Mouse (Mus musculus) thymus, postnatal 4 days (tissue): ENCODE measurements around the gene Dnaaf2.
A peak's percentile ranks its signal among the peaks of the same experiment; 100 is the strongest.
"Not testable (repeated sequence)": the region's sequence is repeated elsewhere in the genome, so short reads cannot be mapped to it uniquely, and the experiment has no call there.

Experiments used
- DNase-seq: peaks from one replicate; pipeline ENCODE4 v3.0.0; 2021

The Dnaaf2 gene

DNA sequence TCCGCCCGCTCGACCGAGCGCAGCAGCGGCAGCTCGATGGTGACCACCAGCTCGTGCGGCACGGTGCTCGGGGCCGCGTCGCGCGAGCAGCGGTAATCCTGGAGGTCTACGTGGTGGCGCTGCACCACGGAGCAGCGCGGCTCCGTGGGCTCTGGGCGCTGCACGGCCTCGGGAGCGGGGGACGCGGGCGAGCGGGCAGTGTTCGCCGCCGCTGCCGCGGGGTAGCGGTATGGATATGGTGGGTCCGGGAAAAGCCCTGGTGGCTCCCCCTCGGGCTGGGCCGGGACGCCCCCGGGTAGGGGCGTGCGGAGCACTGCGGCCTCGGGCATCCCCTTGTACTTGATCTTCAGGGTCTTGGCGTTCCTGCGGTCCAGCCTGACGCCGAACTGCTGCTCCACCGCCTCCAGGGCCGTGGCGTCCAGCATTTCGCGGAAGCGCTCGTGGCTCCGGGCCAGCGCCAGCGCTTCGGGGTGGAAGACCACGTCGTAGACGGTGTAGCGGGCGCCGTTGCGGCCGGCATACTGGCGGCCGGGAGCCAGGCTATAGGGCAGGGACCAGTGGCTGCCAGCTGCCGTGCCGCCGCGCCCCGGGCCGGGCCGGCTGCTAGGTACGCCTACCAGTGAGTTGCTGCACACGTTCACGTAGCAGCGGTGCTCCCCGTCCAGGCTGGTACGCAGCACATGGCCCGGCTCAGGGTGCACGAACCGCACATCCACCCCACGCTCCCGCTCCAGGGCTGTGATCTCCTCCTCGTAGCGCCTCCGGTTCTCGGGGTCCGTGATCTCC, 658 bp downstream of the Dnaaf2 start:
- peak; percentile 66 for DNase-seq

DNA sequence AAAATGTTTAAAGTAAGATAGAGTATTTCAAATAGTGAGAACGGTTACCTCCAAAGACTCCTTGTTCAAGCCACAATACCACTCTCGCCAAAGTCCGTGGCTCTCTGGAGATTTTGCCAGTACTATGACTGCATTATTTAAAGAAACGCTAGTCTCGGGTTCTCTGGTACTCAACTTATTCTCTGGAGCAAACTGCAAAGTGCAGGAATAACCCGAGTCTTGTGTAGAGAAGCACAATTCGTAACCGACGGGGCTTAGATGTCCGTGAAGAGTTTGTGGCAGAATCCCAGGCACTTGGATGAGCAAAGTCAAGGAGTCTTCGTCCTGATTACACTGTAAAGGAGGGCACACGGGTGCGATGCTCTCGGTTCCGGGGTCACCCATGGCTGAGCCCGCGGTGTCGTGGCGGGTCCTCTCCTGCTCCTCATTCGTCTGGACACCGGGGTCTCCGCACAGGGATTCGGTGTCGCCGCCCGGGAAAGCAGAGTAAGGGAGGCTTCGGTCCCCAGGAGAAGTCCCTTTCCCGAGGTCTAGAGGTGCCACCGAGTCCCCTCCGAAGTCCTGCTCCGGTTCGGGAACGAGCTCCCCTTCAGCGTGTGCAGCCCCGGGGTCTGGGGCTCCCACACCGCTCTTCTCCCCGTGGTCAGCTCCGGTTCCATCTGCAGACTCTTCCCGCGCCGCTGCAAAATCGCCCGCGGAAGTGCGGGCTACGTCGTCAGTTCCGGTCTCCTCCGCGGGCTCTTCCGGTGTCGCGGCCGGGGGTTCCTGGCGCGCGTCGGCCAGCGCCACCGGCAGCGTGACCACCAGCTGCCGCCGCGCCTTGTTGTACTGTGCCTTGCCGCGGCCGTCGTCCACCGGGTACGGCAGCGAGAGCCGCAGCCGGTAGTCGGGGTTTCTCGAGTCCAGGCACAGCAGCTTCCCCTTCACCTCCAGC, 1.5 kb downstream of the Dnaaf2 start, which contains the start of gene Gm49383:
Gene Gm49383 (minus strand): TSS at position 661 of the 934 bp plus-strand sequence.
- DNase-seq = peak; percentile 74

DNA sequence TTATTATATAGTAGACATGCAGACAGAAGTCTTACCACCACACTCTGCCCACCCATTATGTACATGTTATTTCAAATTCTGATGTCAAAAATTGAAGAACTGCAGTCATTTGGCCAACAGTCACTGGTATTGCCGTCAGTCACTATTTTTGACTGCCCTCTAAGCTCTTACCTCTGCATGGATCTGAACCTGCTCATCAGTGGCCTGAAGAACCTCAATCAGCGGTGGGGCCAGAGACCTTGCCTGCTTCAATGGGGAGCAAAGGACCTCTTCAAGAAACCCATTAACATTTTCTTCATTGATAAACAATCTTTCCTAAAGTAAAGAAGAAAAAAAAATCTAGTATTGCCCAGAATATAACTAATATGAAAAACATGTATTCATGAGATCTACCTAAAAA, 5.6 kb downstream of the Dnaaf2 start:
- no peak for DNase-seq

DNA sequence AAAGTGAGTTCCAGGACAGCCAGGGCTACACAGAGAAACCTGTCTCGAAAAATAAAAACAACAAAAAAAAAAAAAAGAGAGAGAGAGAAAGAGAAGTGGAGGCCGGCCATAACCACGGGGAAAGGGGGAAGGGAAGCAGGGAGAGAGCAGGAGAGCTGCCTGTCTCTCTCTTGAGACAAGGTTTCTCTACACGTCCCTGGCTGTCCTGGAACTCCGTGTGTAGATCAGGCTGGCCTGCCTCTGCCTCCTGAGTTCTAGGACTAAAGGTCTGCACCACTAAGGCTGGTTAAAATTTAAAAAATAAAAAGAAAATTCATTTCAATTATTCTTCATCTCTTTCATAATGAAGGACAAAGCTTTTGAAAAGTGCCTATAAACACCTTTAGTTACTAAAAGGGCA, 6.8 kb downstream of the Dnaaf2 start:
- no peak for DNase-seq

DNA sequence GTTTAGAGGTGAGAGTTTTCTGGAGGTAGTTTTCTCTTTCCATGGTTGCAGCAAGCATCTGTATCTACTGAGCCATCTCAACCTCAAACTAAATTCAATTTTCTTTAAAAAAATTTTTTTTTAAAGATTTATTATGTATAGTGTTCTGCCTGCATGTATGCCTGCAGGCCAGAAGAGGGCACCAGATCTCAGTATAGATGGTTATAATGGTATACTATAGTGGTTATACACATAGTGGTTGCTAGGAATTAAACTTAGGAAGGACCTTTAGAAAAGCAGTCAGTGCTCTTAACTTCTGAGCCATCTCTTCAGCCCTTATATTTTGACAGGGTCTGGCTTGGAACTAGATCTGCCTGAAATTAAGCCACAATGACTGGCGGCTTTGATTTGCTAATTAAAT, 7.7 kb downstream of the Dnaaf2 start:
- peak; percentile 48 for DNase-seq

DNA sequence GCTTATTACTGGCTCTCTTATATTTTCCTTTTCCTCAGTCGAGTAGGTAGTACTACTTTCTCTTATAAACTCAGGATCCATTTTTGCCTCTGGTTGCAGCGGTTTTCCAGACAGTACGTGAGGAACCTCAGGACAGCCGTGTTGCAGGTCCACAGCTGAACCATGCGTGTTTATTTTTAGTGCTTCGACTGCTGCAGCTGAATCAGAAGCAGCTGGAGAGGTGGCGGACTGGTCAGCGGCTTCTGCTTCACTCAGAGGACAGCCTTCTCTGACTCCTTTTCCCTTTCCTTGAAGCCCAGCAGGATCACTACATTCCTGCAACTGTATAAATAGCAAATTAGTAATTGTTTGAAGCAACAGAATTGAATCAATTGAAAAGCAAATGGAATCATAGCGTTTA, 8.2 kb downstream of the Dnaaf2 start:
- DNase-seq = no peak

DNA sequence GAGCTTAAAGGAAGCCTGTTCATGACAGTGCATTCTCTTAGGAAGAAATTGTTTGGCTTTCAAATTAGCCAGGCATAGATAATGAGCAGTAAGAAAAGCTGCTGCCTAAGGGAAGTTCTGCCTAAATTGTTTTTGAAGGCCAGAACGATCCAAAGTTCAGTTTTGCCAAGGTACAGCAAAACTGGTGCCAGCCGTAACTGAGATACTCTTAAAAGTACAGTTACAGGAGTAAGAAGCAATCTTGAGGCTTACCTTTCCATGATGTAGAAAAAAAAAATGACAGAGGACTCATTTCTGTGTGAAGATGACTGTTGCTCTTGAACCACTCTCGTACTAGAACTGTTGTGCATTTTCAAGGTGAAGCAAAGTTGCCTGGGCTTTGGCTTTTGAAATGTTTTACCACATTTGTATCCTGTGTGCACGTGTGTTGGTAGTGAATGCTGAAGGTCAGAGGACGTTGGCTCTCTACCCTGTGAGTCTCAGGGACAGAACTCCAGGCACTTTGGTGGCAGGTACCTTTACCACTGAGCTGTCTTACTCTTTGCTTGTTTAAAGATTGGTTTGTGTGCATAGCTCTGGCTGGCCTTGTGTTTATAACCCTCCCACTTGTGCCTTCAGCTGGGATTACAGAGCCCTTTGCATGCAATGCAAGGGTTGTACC, 11.3 kb downstream of the Dnaaf2 start:
- no peak for DNase-seq

DNA sequence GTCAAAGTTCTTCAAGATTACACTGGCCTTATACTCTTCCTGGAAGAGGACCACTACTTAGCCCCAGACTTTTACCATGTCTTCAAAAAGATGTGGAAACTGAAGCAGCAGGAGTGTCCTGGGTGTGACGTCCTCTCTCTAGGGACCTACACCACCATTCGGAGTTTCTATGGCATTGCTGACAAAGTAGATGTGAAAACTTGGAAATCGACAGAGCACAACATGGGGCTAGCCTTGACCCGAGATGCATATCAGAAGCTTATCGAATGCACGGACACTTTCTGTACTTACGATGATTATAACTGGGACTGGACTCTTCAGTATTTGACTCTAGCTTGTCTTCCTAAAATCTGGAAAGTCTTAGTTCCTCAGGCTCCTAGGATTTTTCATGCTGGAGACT, 12.9 kb downstream of the Dnaaf2 start:
- no peak for DNase-seq

DNA sequence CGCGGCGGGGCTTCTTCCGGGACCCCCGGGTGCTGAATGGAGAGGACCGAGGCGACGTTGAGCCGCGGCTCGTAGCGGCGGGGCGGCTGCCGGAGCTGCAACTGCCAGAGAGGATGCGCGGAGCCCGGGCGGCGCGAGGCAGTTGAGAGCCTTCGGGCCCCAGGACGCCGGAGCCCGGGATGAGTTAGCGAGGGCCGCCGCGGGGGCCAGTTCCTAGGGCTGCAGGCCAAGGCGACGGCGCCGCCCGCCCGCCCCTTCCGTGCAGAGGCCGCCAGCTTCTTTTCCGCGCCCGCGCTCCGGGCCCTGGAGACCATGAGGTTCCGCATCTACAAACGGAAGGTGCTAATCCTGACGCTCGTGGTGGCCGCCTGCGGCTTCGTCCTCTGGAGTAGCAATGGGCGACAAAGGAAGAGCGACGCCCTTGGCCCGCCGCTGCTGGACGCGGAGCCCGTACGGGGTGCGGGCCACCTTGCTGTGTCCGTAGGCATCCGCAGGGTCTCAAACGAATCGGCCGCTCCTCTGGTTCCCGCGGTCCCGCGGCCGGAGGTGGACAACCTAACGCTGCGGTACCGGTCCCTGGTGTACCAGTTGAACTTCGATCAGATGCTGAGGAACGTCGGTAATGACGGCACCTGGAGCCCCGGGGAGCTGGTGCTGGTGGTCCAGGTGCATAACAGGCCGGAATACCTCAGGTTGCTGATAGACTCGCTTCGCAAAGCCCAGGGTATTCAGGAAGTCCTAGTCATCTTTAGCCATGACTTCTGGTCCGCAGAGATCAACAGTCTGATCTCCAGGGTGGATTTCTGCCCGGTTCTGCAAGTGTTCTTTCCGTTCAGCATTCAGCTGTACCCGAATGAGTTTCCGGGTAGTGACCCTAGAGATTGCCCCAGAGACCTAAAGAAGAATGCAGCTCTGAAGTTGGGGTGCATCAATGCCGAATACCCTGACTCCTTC, 13.6 kb downstream of the Dnaaf2 start:
- DNase-seq = no peak

DNA sequence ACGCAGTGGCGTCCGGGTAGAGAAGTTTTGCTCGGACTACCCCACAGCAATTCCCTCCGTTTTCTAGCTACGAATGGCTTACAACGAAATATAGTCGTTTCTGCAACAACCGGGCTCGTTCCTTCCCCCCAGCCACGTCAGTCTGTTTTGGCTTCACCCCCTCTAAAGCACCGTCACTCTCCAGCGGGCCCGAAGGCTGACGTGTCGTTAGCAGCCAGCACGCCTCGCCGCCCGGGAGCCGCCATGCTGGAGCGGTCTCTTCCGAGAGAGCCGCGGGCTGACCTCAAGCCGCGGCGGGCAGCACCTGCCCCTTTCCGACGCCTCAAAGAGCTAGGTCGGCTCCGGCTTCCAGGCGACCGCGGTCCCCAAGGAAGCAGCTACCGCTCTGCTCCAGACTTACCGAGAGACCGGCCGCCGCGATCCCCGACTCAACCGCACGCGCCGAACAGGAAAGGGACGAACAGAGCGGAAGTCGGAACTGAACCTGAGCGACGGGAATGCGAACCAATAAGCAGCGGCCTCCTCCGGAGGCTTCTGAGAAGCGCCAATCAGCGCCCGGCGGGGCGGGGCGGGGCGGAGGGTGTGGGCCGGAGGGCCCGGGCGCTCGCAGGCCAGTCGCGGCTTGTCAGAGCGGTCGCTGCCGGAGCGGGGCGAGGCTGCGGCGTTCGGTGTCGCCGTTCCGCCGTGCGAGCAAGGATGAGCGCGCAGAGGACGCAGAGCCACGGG, 14.5 kb downstream of the Dnaaf2 start, which contains the start of the genes Rpl36al and Mgat2:
Gene Rpl36al (minus strand): TSS at position 501 of the 726 bp plus-strand sequence.
Gene Mgat2 (plus strand): TSS at position 575 of the 726 bp plus-strand sequence.
- peak; percentile 99 for DNase-seq

DNA sequence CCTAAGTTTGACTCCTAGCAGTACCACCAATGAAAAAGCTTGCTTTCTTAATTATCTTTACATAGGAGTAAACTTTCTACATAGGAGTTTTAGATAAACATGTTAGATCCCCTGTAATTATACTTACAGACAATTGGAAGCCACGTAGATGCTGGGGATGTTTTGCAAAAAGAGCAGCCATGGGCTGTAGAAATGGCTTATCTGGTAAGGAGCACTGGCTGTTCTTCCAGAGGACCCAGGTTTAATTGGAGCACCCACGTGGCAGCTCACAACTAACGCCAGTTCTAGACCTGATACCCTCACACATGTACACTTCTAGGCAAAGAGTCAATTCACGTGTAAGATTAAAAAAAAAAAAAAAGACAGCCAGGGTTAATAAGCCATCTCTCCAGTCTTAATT, 16.4 kb downstream of the Dnaaf2 start:
- DNase-seq = no peak

DNA sequence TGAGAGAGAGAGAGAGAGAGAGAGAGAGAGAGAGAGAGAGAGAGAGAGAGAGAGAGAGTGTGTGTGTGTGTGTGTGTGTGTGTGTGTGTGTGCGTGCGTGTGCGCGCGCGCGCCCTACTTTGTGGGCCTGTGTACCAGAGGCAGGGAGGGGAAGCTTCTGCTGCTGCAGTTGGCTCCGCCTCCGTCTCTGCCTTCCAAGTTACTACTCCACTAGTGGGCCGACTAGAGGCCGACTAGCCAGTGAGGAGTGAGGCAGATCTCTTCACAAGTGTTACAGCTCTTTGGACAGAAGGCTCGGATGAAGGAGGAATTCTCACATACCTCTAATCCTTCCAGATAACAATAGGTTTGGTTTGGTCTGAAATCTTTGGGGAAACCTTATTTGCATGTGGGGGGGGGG, 18.9 kb downstream of the Dnaaf2 start:
- DNase-seq = no peak

DNA sequence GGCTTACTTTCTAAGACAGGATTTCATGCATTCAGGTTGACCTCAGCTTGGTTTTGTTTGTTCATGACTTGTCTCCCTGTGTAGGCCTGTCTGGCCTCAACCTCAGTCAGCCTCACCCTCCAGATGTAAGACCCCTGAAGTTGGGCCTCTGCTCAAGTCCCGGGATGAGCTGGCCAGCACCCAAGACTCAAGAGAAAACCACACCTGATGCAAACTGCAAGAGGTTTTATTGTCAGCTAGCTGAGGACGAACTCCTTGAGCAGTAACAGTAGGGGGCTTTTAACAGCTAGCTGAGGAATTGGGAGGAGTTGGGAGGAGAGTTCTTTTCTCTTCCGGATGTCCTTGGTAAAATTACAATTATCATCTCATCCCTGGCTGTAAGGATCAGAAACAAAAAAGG, 20.7 kb downstream of the Dnaaf2 start:
- DNase-seq = no peak

DNA sequence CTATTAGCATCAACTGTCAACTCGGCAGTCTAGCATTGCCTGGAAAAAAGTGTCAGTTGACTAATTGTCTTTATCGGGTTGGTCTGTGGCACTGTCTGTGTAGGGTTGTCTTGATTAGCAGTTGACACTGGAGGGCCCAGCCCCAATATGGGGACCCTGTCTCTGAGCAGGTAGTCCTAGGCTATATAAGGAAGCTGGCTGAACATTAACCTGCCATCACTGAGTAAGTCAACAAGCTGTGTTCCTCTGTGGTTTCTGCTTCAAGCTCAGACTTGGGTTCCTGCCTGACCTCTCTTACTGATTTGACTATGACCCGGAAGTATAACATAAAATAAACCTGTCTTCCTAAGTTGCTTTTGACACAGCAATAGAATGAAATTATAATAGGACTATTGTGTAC, 22.3 kb downstream of the Dnaaf2 start:
- DNase-seq = no peak

DNA sequence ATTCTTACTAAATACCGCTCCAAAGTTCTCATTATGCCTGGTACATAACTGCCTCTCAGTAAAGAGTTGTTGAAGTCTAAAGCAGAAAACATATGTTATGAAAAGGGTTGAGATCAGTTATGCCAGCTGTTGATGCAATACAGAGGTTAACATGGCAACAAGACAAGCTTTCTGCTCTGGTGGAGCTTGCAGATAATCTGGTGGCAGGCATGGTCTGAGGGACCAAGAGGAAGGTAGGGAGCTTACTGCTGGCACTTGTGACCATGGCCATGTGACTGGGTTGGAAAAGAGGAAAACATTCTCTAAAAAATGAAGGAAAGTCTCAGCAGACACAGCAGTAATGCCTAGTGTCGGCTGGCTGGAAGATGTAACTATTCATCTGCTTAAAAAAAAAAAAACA, 26.9 kb downstream of the Dnaaf2 start:
- no peak for DNase-seq

DNA sequence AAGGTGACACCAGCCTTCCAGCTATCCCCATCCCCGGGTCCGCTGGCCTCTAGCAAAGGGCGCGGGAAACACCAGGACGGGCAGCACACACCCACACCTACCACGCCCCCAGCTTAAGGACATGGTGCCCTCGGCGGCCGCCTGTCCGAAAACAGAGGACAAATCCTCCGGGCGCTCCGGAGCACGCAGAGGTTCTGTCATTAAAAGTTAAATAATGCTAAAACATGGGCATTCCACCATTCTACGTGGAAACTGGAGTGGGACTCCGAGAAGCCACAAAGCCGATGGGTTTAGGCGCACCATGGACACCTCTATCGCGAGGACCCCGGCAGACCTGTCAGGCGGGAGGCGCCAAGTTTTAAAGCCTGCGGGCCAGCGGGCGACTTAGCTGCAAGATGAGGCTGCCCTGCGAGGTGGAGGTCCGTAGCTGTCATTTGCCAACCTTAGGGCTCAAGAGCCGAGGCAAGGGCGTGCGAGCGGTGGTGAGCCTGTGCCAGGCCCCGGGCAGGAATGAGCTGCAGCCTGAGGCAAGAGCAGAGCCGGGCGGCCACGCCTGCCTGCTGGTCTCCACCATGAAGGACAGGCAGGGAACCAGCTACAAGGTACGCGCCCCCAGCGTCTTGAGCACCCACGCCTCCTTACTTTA, 29.6 kb downstream of the Dnaaf2 start, which contains the start of gene Lrr1:
Gene Lrr1 (plus strand): TSS at position 354 of the 646 bp plus-strand sequence.
- peak; percentile 88 for DNase-seq

DNA sequence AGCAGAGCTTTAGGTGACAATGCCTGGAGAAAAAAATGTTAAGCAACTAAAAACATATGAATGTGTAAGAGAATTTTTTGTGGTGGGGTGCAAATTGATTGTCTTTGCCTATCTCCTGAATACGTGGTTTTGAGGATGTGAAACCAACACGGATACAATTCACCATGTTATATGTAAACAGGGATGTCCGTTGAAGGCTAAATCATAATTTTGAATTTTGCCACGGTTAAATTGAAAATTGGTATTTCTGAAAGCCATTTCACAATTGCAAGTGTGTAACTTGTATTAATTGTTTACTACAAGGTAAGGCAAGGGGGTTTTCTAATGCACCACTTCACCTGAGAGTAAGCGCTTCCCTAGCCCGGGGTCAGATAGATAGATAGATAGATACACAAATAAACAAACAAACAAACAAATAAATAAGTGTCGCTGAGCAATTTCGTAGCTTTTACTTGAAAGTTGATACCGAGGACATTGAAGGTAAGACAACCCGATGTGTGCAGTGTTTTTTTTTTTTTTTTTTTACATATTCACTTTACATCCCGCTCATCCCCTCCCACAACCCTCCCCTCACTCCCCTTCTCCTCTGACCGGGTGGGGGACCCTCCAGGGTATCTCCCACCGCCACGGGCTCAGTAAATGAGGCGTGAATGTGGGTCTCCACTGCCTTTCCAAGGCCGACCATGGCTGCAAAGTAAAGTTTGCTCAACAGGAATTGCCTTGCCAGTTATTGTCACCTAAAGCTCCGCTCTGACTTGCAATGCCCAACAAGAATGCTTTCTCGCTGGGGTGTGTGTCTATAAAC, 30.4 kb downstream of the Dnaaf2 start:
- no peak for DNase-seq

DNA sequence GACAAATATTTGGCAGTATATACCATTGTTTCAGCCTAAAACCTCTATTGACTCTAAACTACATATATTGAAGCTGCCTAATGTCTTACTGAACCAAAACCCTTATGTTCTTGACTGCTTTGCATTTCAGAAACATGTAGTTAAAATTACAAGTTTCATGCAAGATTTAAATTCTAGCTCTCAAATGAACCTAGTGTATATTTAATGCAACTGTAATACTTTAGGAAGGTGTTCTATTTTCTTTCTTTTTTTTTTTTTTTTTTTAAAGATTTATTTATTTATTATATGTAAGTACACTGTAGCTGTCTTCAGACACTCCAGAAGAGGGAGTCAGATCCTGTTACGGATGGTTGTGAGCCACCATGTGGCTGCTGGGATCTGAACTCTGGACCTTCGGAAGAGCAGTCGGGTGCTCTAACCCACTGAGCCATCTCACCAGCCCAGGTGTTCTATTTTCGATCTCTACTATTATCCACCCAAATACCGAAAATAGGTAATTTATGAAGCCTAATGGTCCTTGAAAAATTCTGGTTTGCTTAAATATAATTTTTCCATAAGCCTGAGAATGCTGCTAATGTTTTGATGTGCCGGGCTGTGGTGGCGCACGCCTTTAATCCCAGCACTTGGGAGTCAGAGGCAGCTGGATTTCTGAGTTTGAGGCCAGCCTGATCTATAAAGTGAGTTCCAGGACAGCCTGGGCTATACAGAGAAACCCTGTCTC, 31.2 kb downstream of the Dnaaf2 start:
- DNase-seq = not testable (repeated sequence)

DNA sequence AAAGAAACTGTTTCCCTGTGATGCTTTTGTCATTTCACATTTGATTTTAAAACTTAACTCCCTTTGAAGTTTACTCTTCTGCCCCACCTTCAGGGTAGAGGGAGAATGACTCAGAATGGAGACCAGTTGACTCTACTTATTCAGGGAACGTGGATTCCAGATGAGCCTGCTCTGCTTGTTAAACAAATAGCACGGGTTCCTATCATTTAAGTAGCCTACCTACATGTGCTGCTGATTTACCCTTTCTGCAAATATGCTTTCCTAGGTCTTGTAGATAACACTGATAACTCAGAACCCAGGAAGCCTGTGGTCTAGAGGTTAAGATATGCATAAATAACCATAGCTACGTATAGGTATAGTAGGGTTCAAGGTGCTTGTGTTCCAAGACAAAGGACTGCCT, 33.3 kb downstream of the Dnaaf2 start:
- no peak for DNase-seq
